Mouse (Mus musculus) gastrocnemius, postnatal 4 days (tissue): Measurements from ENCODE around the gene Cacna1a. TPM values are rescaled to one million over a fixed set of nuclear protein-coding genes. Genes with fewer than 3 reads are reported as not detected.
"Not testable (repeated sequence)": the region's sequence is repeated elsewhere in the genome, so short reads cannot be mapped to it uniquely, and the experiment has no call there.

Source experiments
- DNase-seq, 2 experiments: peaks; one replicate each; pipeline ENCODE4 v3.0.0; 2021 to 2022; ENCODE audit warnings: low spot score in 2 of 2, mixed read lengths in 2 of 2
- total RNA-seq, 2 experiments: library from RNA; stranded (reverse); gene quantifications; 2 replicates each; pipeline ENCODE4 v1.2.3; 2021

The Cacna1a gene
- total RNA-seq, 2 experiments from 2014 or later, result 8.0 to 9.5 TPM

DNA sequence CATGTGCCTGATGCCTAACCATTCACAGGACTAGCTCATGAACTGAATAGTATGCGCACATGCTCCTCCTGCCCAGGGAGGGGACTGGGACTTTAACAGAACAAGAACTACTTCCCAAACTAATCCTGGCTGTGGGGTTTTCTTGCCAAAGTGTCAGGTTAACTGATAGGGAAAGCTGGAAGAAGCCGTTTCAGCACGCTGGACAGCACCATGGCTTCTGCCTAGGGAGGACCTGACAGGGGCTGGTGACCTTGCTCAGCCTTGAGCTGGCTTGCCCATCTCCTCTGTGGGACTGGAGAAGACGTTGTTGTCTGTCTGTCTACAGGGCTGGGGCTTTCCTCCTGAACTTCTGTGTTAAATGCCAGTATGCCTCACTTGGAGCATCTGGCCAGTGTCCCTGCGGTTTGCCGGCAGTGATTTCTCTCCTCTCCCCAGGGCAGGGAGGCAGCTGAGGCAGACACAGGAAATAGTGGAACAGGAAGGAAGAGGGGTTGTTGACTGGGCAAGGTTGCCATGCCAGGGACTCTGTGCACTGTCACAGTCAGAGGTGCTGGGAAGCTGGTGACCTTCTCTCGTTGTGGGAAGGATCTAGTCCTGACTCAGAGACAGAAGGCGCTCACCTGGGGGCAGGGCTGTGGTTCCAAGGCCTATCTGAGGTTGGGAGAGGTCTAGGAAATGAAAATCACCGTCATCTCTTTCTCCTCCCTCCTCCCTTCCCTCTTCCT is 83.2 kb downstream of the Cacna1a start:
- DNase-seq, result peak; percentile 34 to 70

DNA sequence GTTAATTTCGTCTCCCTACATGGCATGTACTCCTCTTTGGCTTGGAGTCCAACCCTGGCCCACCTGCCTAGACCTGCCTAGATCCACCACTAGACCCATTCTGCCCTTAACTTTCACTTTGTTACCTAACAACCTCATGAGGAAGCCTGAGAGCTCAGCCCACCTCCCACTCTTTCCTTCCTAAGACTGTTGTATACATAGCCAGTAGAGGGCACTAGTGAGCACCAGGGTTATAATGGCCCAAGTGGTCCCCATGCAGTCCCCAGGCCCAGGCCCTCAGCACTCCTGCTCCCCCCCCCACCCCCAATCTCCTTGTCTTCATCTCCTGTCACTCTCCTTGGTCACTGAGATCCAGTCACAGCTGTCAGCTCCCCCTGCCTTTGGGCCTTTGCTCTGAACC is 86.2 kb downstream of the Cacna1a start:
- no peak for DNase-seq

DNA sequence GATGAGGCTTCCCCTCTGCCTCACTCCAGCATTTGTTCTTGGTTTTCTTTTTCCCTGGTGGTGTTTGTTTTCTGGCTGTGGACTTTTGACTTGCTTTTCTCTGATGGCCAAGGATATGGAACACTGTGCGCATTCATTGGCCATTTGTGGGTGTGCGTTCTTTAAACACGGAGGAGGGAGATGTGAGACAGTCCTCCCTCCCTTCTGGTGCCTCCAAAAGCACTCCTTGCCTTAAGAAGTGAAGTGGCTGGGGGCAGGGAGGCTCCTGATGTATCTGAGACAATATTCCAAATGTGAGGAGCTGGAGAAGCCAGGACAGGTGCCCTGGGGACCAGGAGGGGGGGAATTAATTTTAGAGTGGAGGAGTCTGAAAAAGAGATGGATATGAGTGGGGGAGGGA is 89.1 kb downstream of the Cacna1a start:
- DNase-seq, result no peak

DNA sequence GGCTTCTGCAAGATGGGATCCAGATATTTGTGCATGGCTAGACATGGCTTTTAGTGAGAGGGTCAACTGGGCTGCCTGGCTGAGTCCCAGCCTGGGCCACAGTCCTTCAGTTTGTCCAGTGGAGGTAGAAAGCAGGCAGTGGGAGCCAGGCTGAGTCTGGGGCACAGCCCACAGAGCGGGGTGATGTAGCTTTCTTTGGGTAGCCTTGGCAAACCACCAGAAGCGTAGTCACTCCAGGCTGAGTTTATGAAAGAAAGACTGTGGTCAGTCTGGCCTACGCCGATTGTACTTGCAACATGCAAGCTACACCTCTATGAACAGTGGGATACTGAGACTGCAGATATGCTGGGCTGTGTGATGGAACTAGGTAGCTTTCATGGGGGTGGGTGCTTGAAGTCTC is 94.8 kb downstream of the Cacna1a start:
- no peak for DNase-seq

DNA sequence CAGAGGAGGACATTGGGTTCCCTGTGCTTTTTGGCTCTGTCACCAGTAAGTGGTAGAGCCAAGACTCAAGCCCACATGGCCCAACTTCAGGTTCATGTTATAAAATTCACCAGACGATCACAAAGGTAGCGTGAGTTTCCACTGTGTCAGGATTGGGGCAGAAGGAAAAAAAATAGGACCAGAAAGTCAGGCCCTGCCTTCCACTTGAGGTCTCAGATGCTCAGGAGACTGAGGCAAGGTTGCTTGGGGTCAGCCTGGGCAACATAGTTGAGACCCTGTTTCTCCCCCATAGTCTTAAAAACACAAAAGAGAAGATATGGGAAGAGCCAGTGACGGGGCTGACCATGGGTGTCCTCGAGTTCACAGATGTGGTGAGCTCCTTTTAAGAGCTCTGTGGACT is 97.1 kb downstream of the Cacna1a start:
- DNase-seq, result no peak

DNA sequence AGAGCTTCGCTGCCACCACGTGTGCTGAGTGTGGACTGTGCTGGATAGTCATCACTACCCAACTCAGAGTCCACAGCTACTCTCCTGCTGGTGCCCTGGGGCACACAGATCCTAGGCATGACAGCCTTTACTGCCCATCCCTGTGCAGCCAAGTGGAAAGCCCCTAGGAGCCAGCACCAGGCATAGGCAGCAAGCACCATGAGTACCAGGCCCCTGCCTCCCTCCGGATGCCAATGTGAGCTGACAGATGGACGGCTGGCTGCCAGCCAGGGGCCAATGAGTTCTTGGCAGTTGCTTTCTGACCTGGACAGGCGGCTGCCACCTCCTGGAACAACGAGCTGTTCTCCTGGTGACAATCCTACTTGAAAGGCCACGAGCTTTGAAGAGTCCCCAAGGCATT is 97.6 kb downstream of the Cacna1a start:
- peak in 1 of 2 experiments; percentile 21 for DNase-seq

DNA sequence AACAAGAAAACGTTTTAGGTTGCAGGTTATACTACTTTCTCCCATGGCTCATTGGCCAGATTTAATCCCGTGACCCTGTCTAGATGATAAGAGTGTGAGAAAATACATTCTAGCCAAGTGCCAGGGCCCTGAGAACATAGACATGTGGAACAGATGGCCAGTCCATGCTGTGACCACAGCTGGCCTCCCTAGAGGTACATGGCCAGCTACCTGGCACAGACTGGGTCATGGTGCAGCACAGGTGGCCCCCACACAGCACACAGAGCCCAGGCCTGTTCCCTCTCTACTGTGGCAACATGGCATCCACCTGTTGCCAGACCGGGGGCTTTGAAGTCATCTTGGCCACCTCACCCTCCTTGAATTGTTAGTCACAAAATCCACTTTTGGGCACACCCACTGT is 101.0 kb downstream of the Cacna1a start:
- no peak for DNase-seq

DNA sequence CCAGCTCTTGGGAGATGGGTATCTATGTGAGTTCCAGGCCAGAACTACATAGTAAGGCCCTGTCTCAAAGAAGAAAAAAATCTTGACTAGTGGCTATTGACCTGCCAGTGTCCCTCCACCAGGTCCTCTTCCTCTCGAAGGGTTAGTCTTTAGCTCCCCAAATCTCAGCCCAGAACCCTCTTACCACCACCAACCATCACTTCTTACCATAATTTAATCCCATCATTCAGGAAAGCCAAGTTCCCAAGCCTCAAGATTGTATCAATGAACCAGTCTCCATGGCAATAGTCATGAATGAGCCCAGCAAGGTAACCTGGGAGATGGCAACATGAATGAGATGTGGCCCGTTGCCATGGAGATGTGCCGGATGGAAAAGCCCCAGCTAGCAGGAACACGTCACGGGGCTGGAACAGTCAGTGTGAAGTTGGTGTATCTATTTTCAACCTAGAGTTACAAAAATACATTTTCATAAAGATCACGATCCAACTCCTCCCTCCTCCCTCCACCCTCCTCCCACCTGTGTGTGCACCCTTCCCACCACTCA is 106.4 kb downstream of the Cacna1a start:
- DNase-seq, result no peak

DNA sequence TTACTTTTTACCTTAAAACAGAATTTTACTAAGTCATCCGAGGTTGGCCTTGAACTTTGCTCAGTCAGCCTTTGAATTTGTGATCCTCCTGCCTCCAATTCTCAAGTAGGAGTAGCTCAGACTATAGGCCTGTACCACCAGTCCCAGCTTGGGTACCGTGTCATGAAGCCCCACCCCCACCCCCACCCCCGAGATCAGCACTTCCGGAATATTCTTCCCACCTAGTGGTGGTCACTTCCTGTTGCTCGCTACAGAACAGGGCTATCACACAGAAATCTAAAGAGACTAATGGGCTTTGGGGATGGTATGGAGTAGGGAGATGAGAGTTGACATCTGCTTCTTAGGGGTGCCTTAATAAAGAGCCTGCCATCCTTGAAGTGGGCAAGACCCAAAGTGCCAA is 112.9 kb downstream of the Cacna1a start:
- DNase-seq, result no peak

DNA sequence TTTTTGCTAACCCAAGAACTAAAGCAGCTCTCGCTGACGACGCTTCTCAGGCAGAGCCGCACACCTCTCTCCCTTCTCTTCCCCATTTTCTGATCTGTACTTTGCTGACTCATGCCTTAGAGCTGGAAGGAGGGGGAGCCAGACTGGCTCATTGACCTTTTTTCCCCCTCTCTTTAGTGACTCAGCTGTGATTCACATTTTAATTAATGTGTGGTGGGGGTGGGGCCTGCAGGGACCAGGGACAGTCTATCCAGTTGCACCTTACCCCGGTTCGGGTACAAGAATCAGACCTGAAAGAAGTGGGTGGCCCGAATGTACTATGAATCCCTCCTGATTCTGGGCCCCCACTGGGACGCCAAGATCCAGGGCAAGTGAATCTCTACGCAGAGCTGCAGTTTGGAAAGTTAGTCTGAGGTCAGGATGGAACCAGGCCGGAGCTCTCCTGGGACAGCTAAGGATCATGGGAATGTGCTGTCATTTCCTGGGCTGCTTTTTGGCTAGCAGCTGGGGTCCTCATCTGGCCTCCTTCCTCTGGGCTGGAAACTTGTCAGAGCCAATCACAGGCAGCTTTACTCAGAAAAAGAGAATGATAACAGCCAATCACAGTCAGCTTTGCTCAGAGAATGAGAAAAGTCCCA is 113.5 kb downstream of the Cacna1a start:
- DNase-seq, result peak in 1 of 2 experiments; percentile 42

DNA sequence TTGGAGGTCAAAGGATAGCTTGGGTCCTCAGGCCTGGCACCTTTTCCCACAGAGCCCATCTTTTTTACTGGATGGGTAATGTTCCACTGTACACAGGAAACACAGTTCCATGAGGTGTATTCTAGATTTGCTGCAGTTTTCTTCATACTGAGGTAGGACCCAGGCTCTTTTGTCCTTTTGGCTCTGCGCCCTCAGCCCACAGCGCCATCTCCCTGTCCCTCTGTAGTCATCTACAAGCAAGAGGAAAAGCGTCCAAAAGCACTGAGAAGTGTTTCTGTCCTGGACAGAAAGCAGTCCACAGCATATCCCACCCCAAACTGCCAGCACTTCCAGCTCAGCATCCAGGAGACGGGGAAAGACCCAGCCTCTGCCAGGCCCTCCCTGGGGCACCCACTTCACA is 114.4 kb downstream of the Cacna1a start:
- DNase-seq, result no peak

DNA sequence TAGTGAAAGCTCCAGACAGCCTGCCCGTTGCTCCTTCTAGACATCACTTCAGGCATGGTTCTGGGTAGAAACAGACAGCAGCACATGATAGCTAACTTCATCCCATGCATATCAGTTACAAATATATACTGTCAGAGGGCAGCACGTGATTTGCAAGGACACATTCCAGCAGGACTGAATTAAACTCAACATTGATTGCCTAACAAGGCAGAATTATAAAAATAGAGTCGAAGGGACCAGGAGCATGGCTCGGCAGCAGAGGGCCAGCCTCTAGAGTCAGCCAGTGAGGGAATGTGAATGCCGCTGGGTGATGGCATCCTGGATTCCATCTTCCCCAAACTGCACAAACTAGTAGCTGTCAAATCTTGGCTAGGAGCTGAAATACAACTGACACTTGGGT is 119.0 kb downstream of the Cacna1a start:
- DNase-seq, result no peak

DNA sequence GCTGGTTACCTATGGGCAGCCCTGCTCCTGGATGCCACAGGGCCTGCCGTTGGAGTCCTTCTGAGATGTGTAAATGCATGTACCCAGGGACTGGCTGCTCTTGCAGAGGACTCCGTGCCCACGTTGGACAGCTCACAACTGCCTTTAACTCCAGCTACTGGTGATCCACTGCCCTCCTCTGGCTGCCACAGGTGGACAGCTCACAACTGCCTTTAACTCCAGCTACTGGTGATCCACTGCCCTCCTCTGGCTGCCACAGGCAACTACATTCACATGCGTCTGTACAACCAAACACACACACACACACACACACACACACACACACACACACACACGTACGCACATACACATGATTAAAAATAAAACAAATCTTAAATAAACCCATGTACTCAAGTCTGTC is 121.5 kb downstream of the Cacna1a start:
- not testable (repeated sequence) for DNase-seq

DNA sequence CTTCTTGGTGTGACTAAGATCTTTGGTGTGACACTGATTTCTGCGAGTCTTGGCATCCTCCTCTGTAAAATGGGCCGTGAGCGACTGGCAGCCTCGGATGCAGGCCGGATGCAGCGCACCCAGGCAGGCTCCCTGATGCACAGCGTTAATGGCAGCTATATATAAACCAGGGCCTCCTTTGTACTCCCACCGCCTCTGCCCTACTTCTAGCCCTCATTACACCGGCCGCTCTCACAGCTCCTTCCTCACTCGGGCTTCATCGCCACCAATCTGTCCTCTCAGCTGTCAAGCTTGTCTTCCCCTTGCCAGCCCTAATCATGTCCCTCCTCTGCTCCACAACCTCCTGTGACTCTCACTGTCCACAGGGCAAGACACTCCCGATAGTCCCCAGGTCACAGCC is 123.4 kb downstream of the Cacna1a start:
- DNase-seq, result no peak

DNA sequence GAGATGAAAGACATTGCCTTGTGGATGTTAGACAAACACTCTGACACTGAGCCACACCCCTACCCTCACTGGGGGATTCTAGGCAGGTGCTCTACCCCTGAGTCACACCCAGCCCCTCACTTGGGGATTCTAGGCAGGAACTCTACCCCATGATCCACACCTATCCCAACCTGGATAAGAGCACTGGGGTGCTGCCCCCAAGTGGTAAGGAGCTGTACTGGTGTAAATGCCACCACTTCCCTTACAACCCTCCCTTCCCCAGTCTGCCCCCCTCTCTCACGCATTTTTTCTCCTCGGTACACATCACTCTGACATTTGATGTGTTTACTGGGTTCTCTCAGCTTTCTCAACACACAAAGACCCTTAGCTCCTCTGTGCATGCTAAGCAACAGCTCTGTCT is 125.5 kb downstream of the Cacna1a start:
- DNase-seq, result no peak

DNA sequence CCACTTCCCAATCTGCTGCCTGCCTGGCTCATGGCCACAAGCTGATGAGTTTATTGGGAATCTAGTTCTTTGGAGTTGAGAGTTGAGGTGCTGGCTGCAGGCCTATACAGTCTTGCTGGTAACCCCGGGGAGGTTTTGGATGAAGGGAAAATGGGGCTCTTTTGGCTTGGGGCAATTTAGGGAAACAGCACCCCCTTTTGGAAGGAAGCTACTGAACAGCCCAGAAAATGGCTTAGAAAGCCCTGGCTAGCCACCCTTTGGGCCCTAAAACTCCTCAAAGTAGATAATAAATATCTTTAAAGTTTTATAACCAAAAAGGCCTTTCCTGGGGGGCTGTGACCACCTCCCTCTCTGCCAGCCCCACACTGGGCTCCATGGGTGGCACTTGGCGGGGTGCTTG is 129.9 kb downstream of the Cacna1a start:
- no peak for DNase-seq

DNA sequence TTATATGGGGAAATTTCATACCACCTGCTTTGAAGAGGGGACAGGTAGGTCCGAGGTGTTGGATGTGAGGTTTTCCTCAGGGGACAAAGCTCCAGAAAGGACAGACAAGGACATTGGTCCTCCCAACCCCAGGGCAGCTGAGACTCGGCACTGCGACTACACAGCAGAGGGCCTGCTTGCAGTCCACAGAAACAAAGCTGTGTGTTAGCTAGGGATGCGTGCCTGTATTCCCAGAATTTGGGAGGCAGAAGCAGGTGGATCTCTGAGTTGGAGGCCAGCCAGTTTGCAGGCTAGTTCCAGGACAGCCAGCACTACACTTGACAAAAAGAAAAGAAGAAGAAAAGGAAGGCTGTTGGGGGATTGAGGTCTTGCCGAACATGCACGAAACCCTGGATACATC is 130.5 kb downstream of the Cacna1a start:
- no peak for DNase-seq

DNA sequence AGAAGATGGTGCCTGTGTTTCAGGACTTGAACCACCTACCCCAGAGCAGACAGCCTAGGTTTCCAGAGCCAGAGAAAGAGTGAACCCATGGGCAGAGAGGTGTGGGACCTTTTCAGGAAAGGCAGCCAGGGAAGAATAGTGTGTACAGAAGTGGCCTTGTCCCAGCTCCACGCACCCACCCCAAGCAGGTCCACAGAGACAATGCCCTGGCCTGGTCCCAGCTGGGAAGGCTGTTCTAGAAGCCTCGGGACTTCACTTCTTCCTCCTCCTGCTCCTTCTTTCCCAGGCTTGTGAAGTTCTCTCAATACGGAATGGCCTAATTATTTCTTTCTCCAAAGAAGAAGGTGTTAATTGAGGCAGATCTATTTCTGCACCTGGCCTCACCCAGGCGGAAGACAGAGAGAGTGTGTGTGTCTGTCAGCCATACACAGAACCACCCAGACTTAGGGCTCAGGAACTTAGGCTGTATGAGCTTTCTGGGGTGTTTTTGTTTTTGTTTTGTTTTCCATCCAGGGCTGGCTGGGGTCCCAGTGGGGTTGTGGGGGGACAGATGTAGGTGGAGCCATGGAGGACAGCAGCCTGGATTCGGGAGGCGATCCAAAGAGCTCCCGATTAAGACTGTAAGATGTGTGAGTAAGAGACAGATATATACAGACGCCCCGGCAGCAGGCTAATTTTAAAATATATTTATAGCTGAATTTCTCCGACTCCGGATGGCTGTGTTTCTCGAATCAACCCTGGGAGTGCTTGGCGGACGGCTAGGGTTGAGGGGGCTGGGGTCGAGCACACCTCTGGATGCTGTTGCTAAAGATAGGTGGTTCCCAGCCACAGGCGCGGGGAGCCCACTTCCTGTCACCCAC is 131.8 kb downstream of the Cacna1a start:
- no peak for DNase-seq

DNA sequence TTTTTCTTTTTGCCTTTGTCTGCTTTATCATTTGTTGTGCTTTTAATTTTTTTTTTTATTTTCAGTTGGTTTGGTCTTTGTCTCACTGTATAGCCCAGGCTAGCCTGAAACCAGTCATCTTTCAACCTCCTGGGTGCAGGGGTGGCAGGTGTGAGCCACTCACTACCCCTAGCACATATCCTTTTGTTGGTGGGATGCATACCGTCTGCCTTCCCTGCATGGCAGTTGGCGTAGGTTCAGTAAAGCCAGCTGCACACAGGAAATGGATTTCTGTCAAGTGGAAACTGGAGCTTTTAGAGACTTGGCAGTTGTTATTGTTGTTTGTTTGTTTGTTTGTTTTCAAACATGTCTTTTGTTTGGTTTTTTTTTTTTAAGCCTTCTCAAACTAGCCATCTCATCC is 132.8 kb downstream of the Cacna1a start:
- no peak for DNase-seq

DNA sequence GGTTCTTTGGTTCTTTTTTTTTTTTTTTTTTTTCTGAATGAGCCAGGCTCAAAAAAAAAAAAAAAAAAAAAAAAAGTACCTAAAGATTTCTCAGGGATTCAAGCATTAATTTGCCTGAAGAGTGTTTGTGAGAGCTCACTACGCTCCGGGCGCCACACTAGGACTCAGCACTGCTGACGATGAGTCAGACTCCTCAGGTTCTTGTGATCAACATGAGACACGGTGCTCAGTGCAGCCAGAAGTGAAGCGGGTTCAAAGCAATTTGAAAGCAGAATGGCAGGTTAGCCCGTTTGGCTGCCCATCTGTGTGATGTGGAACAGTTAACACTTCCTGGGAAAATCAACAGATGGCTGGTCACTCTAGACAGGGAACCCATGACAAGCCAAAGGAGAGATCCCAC is 139.8 kb downstream of the Cacna1a start:
- DNase-seq, result no peak

DNA sequence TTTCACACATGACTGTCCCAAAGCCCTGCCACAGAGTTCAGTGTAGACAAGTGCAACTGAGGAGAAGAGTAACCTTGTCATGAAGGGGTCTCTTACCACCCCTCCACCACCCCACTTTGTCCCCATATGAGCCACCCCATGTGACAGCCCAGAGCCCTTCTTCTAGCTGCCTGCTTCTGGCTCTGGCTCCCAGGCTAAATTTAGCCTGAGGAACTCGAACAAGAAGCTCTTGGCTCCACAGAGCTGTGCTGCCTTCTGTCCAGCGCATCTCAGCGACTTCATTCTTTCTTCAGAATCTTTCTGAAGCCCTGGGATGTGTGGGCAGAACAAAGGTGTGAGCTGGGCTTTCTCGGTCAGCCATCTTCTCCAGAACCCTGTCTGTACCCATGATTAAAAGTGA is 141.3 kb downstream of the Cacna1a start:
- no peak for DNase-seq

DNA sequence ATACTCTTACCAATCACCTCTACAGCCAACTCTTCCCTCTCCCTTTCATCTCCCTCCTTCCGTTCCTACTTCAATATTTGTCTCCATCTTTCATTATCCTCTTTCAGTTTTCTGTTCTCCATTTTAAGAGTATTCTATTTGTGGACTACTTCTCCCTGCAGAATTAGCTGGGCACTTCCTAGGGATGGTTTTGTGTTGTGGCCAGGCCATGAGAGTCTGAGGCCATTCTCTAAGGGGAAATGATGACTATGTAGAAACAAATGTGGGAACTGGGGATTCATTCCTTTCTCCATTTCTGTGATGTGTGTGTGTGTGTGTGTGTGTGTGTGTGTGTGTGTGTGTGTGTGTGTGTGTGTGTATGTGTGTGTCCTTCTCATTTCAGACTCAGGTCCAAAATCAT is 144.5 kb downstream of the Cacna1a start:
- DNase-seq, result no peak
